Mouse (Mus musculus) spleen, adult 2 months (tissue): ENCODE results near the gene Gm20388.

ENCODE experiments used
- CTCF ChIP-seq: fragments of 200-500 bp; IDR thresholded peaks from 2 replicates; pipeline ENCODE4 v1.5.1; 2011; ENCODE audit warnings: mild to moderate bottlenecking, inconsistent platforms; ENCODE audit not compliant: insufficient read depth, insufficient read length, insufficient replicate concordance; ENCODE audit errors: extremely low read depth
- POLR2A ChIP-seq: fragments of 200-500 bp; IDR thresholded peaks from 2 replicates; pipeline ENCODE4 v1.6.1; 2011; ENCODE audit warnings: low read depth, low read length, inconsistent platforms

GRCm38 (mm10) chr8:123845114-123845513 lies 3934.5 kb downstream of the Gm20388 start:
- TF ChIP-seq POLR2A: no peak
- no peak for TF ChIP-seq CTCF
